Mouse (Mus musculus) intestine, embryonic 16.5 days (tissue): ENCODE results near the gene Slc4a1. TPM values are rescaled to one million over a fixed set of nuclear protein-coding genes. Genes with fewer than 3 reads are reported as not detected.

Experiments used
- ATAC-seq: fragments of 200-750 bp; cut with Nextera tagmentation; 2 replicates; pipeline ENCODE4 v1.8.0; 2017; ENCODE audit warnings: moderate TSS enrichment, moderate library complexity
- H3K27ac ChIP-seq: fragments of 300-500 bp; sonication (generic); 2 replicates; pipeline ENCODE4 v1.5.1; 2014; ENCODE audit warnings: mild to moderate bottlenecking, low read length
- H3K27me3 ChIP-seq: fragments of 300-500 bp; sonication (generic); replicated peaks from 2 replicates; pipeline ENCODE4 v1.6.1; 2014; ENCODE audit warnings: low read length, control low read depth, mixed read lengths; ENCODE audit not compliant: control insufficient read depth, insufficient read depth
- H3K36me3 ChIP-seq: fragments of 300-500 bp; sonication (generic); 2 replicates; pipeline ENCODE4 v1.6.1; 2014; ENCODE audit warnings: low read length, control low read depth; ENCODE audit not compliant: control insufficient read depth, insufficient read depth
- H3K4me1 ChIP-seq: fragments of 300-500 bp; sonication (generic); 2 replicates; pipeline ENCODE4 v1.6.1; 2014; ENCODE audit warnings: low read length, control low read depth, mixed read lengths; ENCODE audit not compliant: control insufficient read depth, insufficient read depth
- H3K4me2 ChIP-seq: fragments of 300-500 bp; sonication (generic); 2 replicates; pipeline ENCODE4 v1.6.1; 2014; ENCODE audit warnings: low read depth, low read length, control low read depth
- H3K4me3 ChIP-seq: fragments of 300-500 bp; sonication (generic); 2 replicates; pipeline ENCODE4 v1.5.1; 2014; ENCODE audit warnings: mild to moderate bottlenecking, low read length
- H3K9ac ChIP-seq: fragments of 300-500 bp; sonication (generic); 2 replicates; pipeline ENCODE4 v1.6.1; 2014; ENCODE audit warnings: low read depth, low read length
- H3K9me3 ChIP-seq: fragments of 300-500 bp; sonication (generic); 2 replicates; pipeline ENCODE4 v1.6.1; 2016; ENCODE audit warnings: low read length, control low read depth; ENCODE audit not compliant: control insufficient read depth
- WGBS: fragments of 180-500 bp; shearing (Covaris S2); extraction: QIAGEN DNeasy Blood & Tissue Kit; methylation state at CpG from one replicate; pipeline ENCODE4 v1.1.7; 2014; 5-methylcytosine and 5-hydroxymethylcytosine counted together
- polyA plus RNA-seq: library from polyadenylated mRNA; unstranded; fragments of >200 nt; fragmentation: Nextera tagmentation; extraction: Ambion mirVana; gene quantifications from 2 replicates; pipeline ENCODE4 v1.2.1, GENCODE M21; 2015

Slc4a1 gene
- polyA plus RNA-seq, 1 experiment from 2014 or later: 19.3 TPM

- Histone ChIP-seq H3K27me3 (no peaks in the 10 kb centered on the region), H3K9ac (no peak overlapping the region), H3K4me2 (no peak overlapping the region), H3K27ac (no peak overlapping the region), H3K4me3 (no peak overlapping the region), H3K4me1 (no peaks in the 10 kb centered on the region), H3K9me3 (no peaks in the 10 kb centered on the region), H3K36me3 (no peaks in the 10 kb centered on the region)
- no peak for ATAC-seq
These were observed 36.5 kb downstream of the Slc4a1 start for GRCm38 (mm10) chr11:102329518-102329917.

- Histone ChIP-seq H3K4me2 (no peak overlapping the region), H3K27me3 (no peaks in the 10 kb centered on the region), H3K9ac (no peak overlapping the region), H3K4me3 (no peak overlapping the region), H3K4me1 (no peaks in the 10 kb centered on the region), H3K27ac (no peak overlapping the region), H3K9me3 (no peaks in the 10 kb centered on the region), H3K36me3 (no peaks in the 10 kb centered on the region)
- ATAC-seq: no peak
- WGBS: 79% methylated on average over 7 of the region's 7 CpGs
These were observed 38.2 kb downstream of the Slc4a1 start for GRCm38 (mm10) chr11:102327839-102328238.

- no peak for ATAC-seq
- 58% methylated on average over 5 of the region's 5 CpGs for WGBS
These were observed 38.8 kb downstream of the Slc4a1 start for GRCm38 (mm10) chr11:102327250-102327649.

GRCm38 (mm10) chr11:102323516-102323915 is 42.5 kb downstream of the Slc4a1 start:
- Histone ChIP-seq H3K4me2 (no peak overlapping the region), H3K27me3 (no peaks in the 10 kb centered on the region), H3K36me3 (no peaks in the 10 kb centered on the region), H3K27ac (no peak overlapping the region), H3K4me1 (peaks cover 3% of the 10 kb centered on the region; the same call in 1 of the 2 replicates), H3K9me3 (no peaks in the 10 kb centered on the region), H3K9ac (no peak overlapping the region), H3K4me3 (no peak overlapping the region)
- ATAC-seq: no peak
- 73% methylated on average over 1 of the region's 1 CpGs for WGBS

More at GRCm38 (mm10) chr11:102327250-102327649, 38.8 kb downstream of the Slc4a1 start:
- Histone ChIP-seq H3K27ac (no peak overlapping the region), H3K27me3 (no peaks in the 10 kb centered on the region), H3K36me3 (no peaks in the 10 kb centered on the region), H3K4me2 (no peak overlapping the region), H3K4me1 (no peaks in the 10 kb centered on the region), H3K9ac (no peak overlapping the region), H3K9me3 (no peaks in the 10 kb centered on the region), H3K4me3 (no peak overlapping the region)

GRCm38 (mm10) chr11:102321931-102322330 is 44.1 kb downstream of the Slc4a1 start:
- WGBS: 80% methylated on average over 6 of the region's 6 CpGs

GRCm38 (mm10) chr11:102320686-102321005 is 45.4 kb downstream of the Slc4a1 start:
- no peak for ATAC-seq
- H3K27ac ChIP-seq: peak overlapping the region; percentile 99
- 15% methylated on average over 10 of the region's 10 CpGs for WGBS

More at GRCm38 (mm10) chr11:102321931-102322330, 44.1 kb downstream of the Slc4a1 start:
- H3K36me3 ChIP-seq: no peaks in the 10 kb centered on the region
- H3K27me3 ChIP-seq: no peaks in the 10 kb centered on the region
- no peak for ATAC-seq
- no peak overlapping the region for H3K4me3 ChIP-seq
- H3K4me2 ChIP-seq: no peak overlapping the region
- H3K27ac ChIP-seq: no peak overlapping the region
- H3K4me1 ChIP-seq: peaks cover 3% of the 10 kb centered on the region; the same call in 1 of the 2 replicates
- no peaks in the 10 kb centered on the region for H3K9me3 ChIP-seq
- no peak overlapping the region for H3K9ac ChIP-seq

GRCm38 (mm10) chr11:102319941-102320685 is 45.9 kb downstream of the Slc4a1 start:
- H3K4me1 ChIP-seq: peaks cover 15% of the 10 kb centered on the region
- peak overlapping the region; percentile 99 for H3K27ac ChIP-seq
- peak overlapping the region; percentile 96 for H3K4me2 ChIP-seq
- no peaks in the 10 kb centered on the region for H3K27me3 ChIP-seq
- no peaks in the 10 kb centered on the region for H3K9me3 ChIP-seq
- ATAC-seq: peak; percentile 16; the same call in 1 of the 2 replicates
- peak overlapping the region; percentile 100 for H3K9ac ChIP-seq
- WGBS: under 1% methylated on average over 38 of the region's 38 CpGs
- peak overlapping the region; percentile 99 for H3K4me3 ChIP-seq
- no peaks in the 10 kb centered on the region for H3K36me3 ChIP-seq

More at GRCm38 (mm10) chr11:102320686-102321005, 45.4 kb downstream of the Slc4a1 start:
- peaks cover 10% of the 10 kb centered on the region for H3K4me1 ChIP-seq
- H3K9me3 ChIP-seq: no peaks in the 10 kb centered on the region
- no peaks in the 10 kb centered on the region for H3K27me3 ChIP-seq
- H3K36me3 ChIP-seq: no peaks in the 10 kb centered on the region
- H3K9ac ChIP-seq: peak overlapping the region; percentile 100
- peak overlapping the region; percentile 96 for H3K4me2 ChIP-seq
- peak overlapping the region; percentile 99 for H3K4me3 ChIP-seq

GRCm38 (mm10) chr11:102319410-102319792 is 46.6 kb downstream of the Slc4a1 start, which contains the start of gene Ubtf:
TSS of gene Ubtf (minus strand) at chr11:102319742.
- Histone ChIP-seq H3K4me2 (peak within 1 kb of the TSS; percentile 96), H3K36me3 (peaks cover under 1% of the 10 kb centered on the region; the same call in 1 of the 2 replicates), H3K4me3 (peak within 1 kb of the TSS; percentile 99), H3K4me1 (peaks cover 15% of the 10 kb centered on the region), H3K9me3 (no peaks in the 10 kb centered on the region), H3K27ac (peak within 1 kb of the TSS; percentile 99), H3K9ac (peak within 1 kb of the TSS; percentile 100), H3K27me3 (no peaks in the 10 kb centered on the region)
- ATAC-seq: peak; percentile 7; the same call in 1 of the 2 replicates
- 0% methylated on average over 25 of the region's 25 CpGs for WGBS

GRCm38 (mm10) chr11:102318576-102319409 is 47.2 kb downstream of the Slc4a1 start:
- peak overlapping the region; percentile 96 for H3K4me2 ChIP-seq
- ATAC-seq: peak; percentile 17
- WGBS: under 1% methylated on average over 79 of the region's 84 CpGs
- H3K36me3 ChIP-seq: peaks cover 7% of the 10 kb centered on the region
- peak overlapping the region; percentile 99 for H3K4me3 ChIP-seq
- peaks cover 15% of the 10 kb centered on the region for H3K4me1 ChIP-seq
- peak overlapping the region; percentile 100 for H3K9ac ChIP-seq
- peak overlapping the region; percentile 99 for H3K27ac ChIP-seq
- H3K9me3 ChIP-seq: no peaks in the 10 kb centered on the region
- no peaks in the 10 kb centered on the region for H3K27me3 ChIP-seq
